Mouse (Mus musculus) testis, adult 2 months (tissue): Measurements from ENCODE around the gene Elk3. TPM values are rescaled to one million over a fixed set of nuclear protein-coding genes. Genes with fewer than 3 reads are reported as not detected.

Experiments
- H3K27ac ChIP-seq: fragments of 200-500 bp; 2 replicates; pipeline ENCODE4 v1.5.1; 2012; ENCODE audit warnings: low read depth, low read length; ENCODE audit not compliant: control insufficient read depth, insufficient read depth
- H3K27me3 ChIP-seq: fragments of 200-500 bp; 2 replicates; pipeline ENCODE4 v1.6.1; 2012; ENCODE audit warnings: mild to moderate bottlenecking, low read length, moderate library complexity; ENCODE audit not compliant: control insufficient read depth, insufficient read depth
- H3K36me3 ChIP-seq: fragments of 200-500 bp; 2 replicates; pipeline ENCODE4 v1.6.1; 2012; ENCODE audit warnings: mild to moderate bottlenecking, low read length; ENCODE audit not compliant: control insufficient read depth, insufficient read depth
- H3K4me1 ChIP-seq: fragments of 200-500 bp; 2 replicates; pipeline ENCODE4 v1.6.1; 2012; ENCODE audit warnings: low read length; ENCODE audit not compliant: control insufficient read depth, insufficient read depth
- H3K4me3 ChIP-seq: fragments of 200-500 bp; 2 replicates; pipeline ENCODE4 v1.5.1; 2012; ENCODE audit warnings: low read depth, mild to moderate bottlenecking, low read length, moderate library complexity, mixed read lengths; ENCODE audit not compliant: control insufficient read depth
- CTCF ChIP-seq: fragments of 200-500 bp; IDR thresholded peaks from 2 replicates; pipeline ENCODE4 v1.5.1; 2012; ENCODE audit warnings: low read depth, mild to moderate bottlenecking, inconsistent platforms, low read length, moderate library complexity; ENCODE audit not compliant: control insufficient read depth, insufficient read depth, insufficient replicate concordance
- POLR2A ChIP-seq: fragments of 200-500 bp; IDR thresholded peaks from 2 replicates; pipeline ENCODE4 v1.6.1; 2012; ENCODE audit warnings: low read depth, mild to moderate bottlenecking, inconsistent platforms, low read length, moderate library complexity; ENCODE audit not compliant: control insufficient read depth
- polyA plus RNA-seq: library from polyadenylated mRNA; depleted of rRNA; stranded (reverse); fragments of >200 nt; gene quantifications from 2 replicates; pipeline ENCODE4 v1.2.3, GENCODE M21; 2012

Elk3 gene
- polyA plus RNA-seq, 1 experiment: 2.2 TPM

DNA sequence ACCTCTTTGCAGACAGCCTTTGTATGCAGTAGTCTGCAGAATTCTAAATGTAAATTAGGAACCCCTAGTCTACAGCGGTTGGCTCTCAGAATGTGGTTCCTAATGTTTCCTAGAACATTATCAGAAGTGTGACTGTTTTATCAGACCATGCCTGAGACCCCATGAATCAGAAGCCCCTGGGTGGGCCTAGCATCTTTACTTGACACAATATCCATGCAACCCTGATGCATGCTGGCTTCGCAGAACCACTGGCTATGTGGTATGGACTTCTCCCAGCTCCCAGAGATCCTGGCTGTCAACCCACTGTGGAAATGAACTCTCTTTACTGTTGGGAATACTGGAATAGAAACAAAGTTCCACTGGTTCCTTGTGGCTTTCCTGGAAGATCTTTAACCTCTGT is 58.3 kb downstream of the Elk3 start:
- H3K27me3 ChIP-seq: no peaks in the 10 kb centered on the region
- H3K4me3 ChIP-seq: no peak overlapping the region
- TF ChIP-seq CTCF: no peak
- TF ChIP-seq POLR2A: no peak
- H3K36me3 ChIP-seq: no peaks in the 10 kb centered on the region
- H3K4me1 ChIP-seq: no peaks in the 10 kb centered on the region
- no peak overlapping the region for H3K27ac ChIP-seq

GRCm38 (mm10) chr10:93251426-93251825 is 59.5 kb downstream of the Elk3 start:
- Histone ChIP-seq H3K36me3 (no peaks in the 10 kb centered on the region), H3K27me3 (no peaks in the 10 kb centered on the region), H3K27ac (no peak overlapping the region), H3K4me3 (no peak overlapping the region), H3K4me1 (no peaks in the 10 kb centered on the region)
- TF ChIP-seq POLR2A (no peak), CTCF (no peak)

DNA sequence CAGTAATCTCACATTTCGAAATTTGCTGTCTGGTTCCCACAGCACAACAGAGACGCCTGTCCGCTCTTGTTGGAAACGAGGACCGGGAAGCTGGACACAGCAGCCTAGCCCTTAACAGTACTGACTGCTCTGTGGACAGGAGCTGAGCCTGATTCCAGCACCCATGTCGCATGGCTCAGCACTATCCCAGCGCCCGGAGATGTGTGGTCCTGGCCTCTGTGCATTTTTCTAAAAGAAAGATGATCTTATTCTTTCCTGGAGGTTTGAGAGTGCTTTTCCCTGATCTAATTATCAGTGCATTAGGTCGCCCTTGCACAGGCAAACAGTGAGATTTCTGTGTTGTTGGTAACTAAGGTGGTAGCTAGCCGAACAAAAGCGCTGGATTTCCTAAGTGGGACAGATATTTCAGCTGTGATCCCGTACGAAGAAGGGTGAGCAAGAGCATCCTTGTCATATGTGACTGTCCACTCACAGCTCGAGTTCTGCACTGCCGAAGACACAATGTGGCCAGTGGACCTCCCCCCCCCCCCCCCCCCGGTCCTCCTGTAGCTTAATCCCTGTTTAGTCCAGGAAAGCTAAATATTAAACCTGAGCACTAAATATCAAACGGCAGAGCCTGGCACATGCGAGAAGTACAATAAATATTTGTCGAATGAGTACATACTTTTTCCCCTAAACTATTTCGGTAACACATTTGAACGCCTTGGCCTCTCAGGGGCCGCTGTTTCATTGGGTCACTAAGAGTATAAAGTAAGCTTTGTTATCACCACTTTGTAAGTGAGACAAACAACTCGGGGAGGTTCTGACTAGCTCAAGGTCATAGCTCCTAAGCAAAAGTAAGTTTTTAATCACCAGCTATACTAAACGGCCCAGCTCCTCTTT is 60.3 kb downstream of the Elk3 start:
- H3K4me1 ChIP-seq: no peaks in the 10 kb centered on the region
- no peaks in the 10 kb centered on the region for H3K27me3 ChIP-seq
- TF ChIP-seq CTCF (no peak), POLR2A (no peak)
- H3K27ac ChIP-seq: no peak overlapping the region
- no peaks in the 10 kb centered on the region for H3K36me3 ChIP-seq
- no peak overlapping the region for H3K4me3 ChIP-seq

- H3K4me3 ChIP-seq: no peak overlapping the region
- TF ChIP-seq POLR2A (no peak), CTCF (no peak)
- H3K4me1 ChIP-seq: no peaks in the 10 kb centered on the region
- no peaks in the 10 kb centered on the region for H3K27me3 ChIP-seq
- no peaks in the 10 kb centered on the region for H3K36me3 ChIP-seq
- H3K27ac ChIP-seq: no peak overlapping the region
These were observed 61.0 kb downstream of the Elk3 start for GRCm38 (mm10) chr10:93249901-93250300.

DNA sequence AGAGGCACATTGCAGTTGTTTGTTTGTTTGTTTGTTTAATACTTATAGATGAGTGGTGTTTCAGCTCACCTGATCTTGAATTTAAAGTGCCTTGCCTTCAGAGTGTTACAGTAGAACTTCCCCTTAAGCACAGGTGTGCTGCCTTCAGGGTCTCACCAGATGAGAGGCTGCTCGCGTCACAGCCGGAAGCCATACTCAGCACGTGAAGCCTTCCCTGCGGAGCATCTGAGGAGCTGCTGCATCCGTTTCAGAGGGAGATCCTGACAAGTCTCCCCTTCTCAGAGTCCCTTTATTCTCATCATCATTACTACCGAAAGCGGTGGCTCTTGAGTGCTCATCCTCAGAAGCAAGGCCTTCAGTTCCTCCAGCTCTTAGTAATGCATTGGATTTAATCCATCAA is 62.5 kb downstream of the Elk3 start:
- Histone ChIP-seq H3K27me3 (no peaks in the 10 kb centered on the region), H3K4me3 (no peak overlapping the region), H3K36me3 (no peaks in the 10 kb centered on the region), H3K4me1 (no peaks in the 10 kb centered on the region), H3K27ac (no peak overlapping the region)
- no peak for TF ChIP-seq POLR2A
- TF ChIP-seq CTCF: no peak

DNA sequence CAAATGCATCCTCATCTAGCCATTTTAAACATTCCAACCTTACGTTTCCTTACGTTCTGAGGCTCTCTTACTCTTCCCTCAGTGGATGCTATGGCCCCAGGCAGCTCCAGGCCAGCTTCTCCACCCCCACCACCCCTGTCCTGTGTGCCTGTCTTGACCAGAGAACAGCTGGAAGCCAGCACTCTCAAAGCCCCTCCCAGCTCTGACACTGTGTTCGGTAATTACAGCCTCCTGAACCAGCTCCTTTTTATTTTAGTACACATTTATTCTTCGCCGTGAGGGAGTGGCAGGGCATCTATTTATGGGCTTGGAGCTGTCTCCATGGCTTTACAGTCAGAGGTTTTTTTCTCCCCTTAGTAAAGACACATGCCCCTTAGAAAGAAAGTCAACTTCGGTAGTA is 63.0 kb downstream of the Elk3 start:
- no peak overlapping the region for H3K4me3 ChIP-seq
- H3K27me3 ChIP-seq: no peaks in the 10 kb centered on the region
- no peaks in the 10 kb centered on the region for H3K36me3 ChIP-seq
- TF ChIP-seq CTCF: no peak
- no peak for TF ChIP-seq POLR2A
- no peaks in the 10 kb centered on the region for H3K4me1 ChIP-seq
- H3K27ac ChIP-seq: no peak overlapping the region

DNA sequence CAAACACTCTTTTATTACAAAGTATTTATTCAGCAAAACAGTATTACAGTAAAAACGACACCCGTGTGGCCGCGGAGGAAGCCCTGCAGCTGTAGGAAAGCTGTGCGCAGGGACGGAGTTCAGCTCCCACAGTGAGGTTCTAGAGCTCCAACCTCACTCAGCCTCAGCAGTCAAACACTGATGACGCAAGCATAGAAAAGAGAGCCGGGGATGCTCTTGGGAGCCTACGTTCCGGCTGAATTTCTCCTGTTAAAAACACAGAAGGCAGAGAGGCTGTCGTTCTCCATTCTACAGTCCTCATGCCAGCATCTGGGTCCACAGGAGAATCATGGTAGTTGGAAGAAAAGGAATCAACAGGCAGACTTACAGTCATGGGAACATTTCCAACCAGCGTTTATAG is 63.5 kb downstream of the Elk3 start:
- Histone ChIP-seq H3K27me3 (no peaks in the 10 kb centered on the region), H3K36me3 (no peaks in the 10 kb centered on the region), H3K4me1 (no peaks in the 10 kb centered on the region), H3K27ac (no peak overlapping the region), H3K4me3 (no peak overlapping the region)
- TF ChIP-seq CTCF (no peak), POLR2A (no peak)
